Mouse (Mus musculus) G1E (cell line): ENCODE data around the gene Iqcf3. TPM values are rescaled to one million over a fixed set of nuclear protein-coding genes. Genes with fewer than 3 reads are reported as not detected.

Experiments
- ATAC-seq: 2 replicates; pipeline ENCODE4 v1.8.0; 2016; ENCODE audit warnings: mild to moderate bottlenecking; ENCODE audit not compliant: insufficient number of reproducible peaks, poor library complexity, low FRiP score, severe bottlenecking; ENCODE audit errors: extremely low read depth
- DNase-seq: peaks from one replicate; pipeline ENCODE4 v3.0.0; 2012; ENCODE audit warnings: low spot score
- H3K27me3 ChIP-seq: 2 replicates; pipeline ENCODE4 v1.6.1; 2012; ENCODE audit warnings: mild to moderate bottlenecking, low read length, inconsistent platforms; ENCODE audit not compliant: insufficient read depth
- H3K36me3 ChIP-seq: replicated peaks from 2 replicates; pipeline ENCODE3; 2012; ENCODE audit warnings: mild to moderate bottlenecking, inconsistent platforms
- H3K4me1 ChIP-seq: 2 replicates; pipeline ENCODE4 v1.6.1; 2012; ENCODE audit warnings: low read depth, low read length, inconsistent platforms, mixed read lengths; ENCODE audit not compliant: insufficient read depth
- H3K4me3 ChIP-seq: 2 replicates; pipeline ENCODE4 v1.5.1; 2012; ENCODE audit warnings: low read depth, mild to moderate bottlenecking, inconsistent platforms, low read length, moderate library complexity, mixed read lengths
- H3K9me3 ChIP-seq: replicated peaks from 2 replicates; pipeline ENCODE4 v1.6.1; 2012; ENCODE audit warnings: inconsistent platforms
- CTCF ChIP-seq: IDR thresholded peaks from 2 replicates; pipeline ENCODE4 v1.5.1; 2012; ENCODE audit warnings: low read depth, low read length, inconsistent platforms, mixed read lengths
- GATA1 ChIP-seq: IDR thresholded peaks from 2 replicates; pipeline ENCODE4 v1.6.1; 2012; ENCODE audit warnings: borderline replicate concordance, low read length, inconsistent platforms, mixed read lengths
- GATA2 ChIP-seq: IDR thresholded peaks from 2 replicates; pipeline ENCODE4 v1.6.1; 2012; ENCODE audit warnings: low read depth, low read length, inconsistent platforms, borderline replicate concordance
- POLR2AphosphoS5 ChIP-seq: IDR thresholded peaks from 2 replicates; pipeline ENCODE4 v1.6.1; 2012; ENCODE audit warnings: low read depth, low read length, inconsistent platforms; ENCODE audit not compliant: insufficient replicate concordance
- TAL1 ChIP-seq: conservative IDR thresholded peaks from 2 replicates; pipeline ENCODE4 v1.6.1; 2012; ENCODE audit warnings: low read depth, low read length, inconsistent platforms, mixed read lengths
- polyA plus RNA-seq: library from polyadenylated mRNA; stranded (reverse); fragments of >175 nt; gene quantifications from 2 replicates; pipeline ENCODE4 v1.2.3, GENCODE M21; 2012
- total RNA-seq, 2 experiments: library from RNA; stranded (forward) in 1 of 2; stranded (reverse) in 1 of 2; fragments of 200-1000 nt in 1 of 2; fragments of >200 nt in 1 of 2; fragmentation: Nextera tagmentation in 1 of 2; gene quantifications; 2 replicates each; pipeline ENCODE4 v1.2.3; 2014 to 2017

The Iqcf3 gene
- total and polyA plus RNA-seq, 3 experiments = not detected

GRCm38 (mm10) chr9:106457920-106458319 is 103.5 kb downstream of the Iqcf3 start:
- ATAC-seq (no peak), DNase-seq (no peak)
- Histone ChIP-seq H3K9me3 (no peaks in the 10 kb centered on the region), H3K27me3 (peaks cover 78% of the 10 kb centered on the region), H3K4me1 (peaks cover 23% of the 10 kb centered on the region), H3K36me3 (no peaks in the 10 kb centered on the region), H3K4me3 (no peak overlapping the region)
- TF ChIP-seq POLR2AphosphoS5 (no peak), GATA2 (no peak), GATA1 (no peak), TAL1 (no peak), CTCF (no peak)

- Histone ChIP-seq H3K9me3 (no peaks in the 10 kb centered on the region), H3K36me3 (no peaks in the 10 kb centered on the region), H3K4me1 (peaks cover 30% of the 10 kb centered on the region), H3K27me3 (peaks cover 84% of the 10 kb centered on the region), H3K4me3 (no peak overlapping the region)
- ATAC-seq = no peak
- DNase-seq = no peak
- TF ChIP-seq POLR2AphosphoS5 (no peak), CTCF (no peak), TAL1 (no peak), GATA2 (no peak), GATA1 (no peak)
Observed at GRCm38 (mm10) chr9:106457163-106457559, 104.3 kb downstream of the Iqcf3 start.

GRCm38 (mm10) chr9:106456325-106457162 is 104.9 kb downstream of the Iqcf3 start:
- no peak for DNase-seq
- TF ChIP-seq POLR2AphosphoS5 (no peak), GATA2 (no peak), TAL1 (no peak), GATA1 (no peak), CTCF (no peak)

GRCm38 (mm10) chr9:106454888-106455681 is 106.3 kb downstream of the Iqcf3 start:
- no peak for ATAC-seq
- TF ChIP-seq GATA2 (no peak), CTCF (no peak), POLR2AphosphoS5 (no peak)
- no peak for DNase-seq
- peaks cover 90% of the 10 kb centered on the region for H3K27me3 ChIP-seq
- peaks cover 48% of the 10 kb centered on the region for H3K4me1 ChIP-seq
- no peaks in the 10 kb centered on the region for H3K9me3 ChIP-seq
- H3K4me3 ChIP-seq = no peak overlapping the region
- H3K36me3 ChIP-seq = no peaks in the 10 kb centered on the region

More at GRCm38 (mm10) chr9:106456325-106457162, 104.9 kb downstream of the Iqcf3 start:
- no peak for ATAC-seq
- H3K27me3 ChIP-seq = peaks cover 86% of the 10 kb centered on the region
- H3K4me1 ChIP-seq = peaks cover 35% of the 10 kb centered on the region
- H3K36me3 ChIP-seq = no peaks in the 10 kb centered on the region
- H3K4me3 ChIP-seq = no peak overlapping the region
- no peaks in the 10 kb centered on the region for H3K9me3 ChIP-seq

GRCm38 (mm10) chr9:106454071-106454761 is 107.2 kb downstream of the Iqcf3 start:
- ATAC-seq = no peak

More at GRCm38 (mm10) chr9:106454071-106454761, 107.2 kb downstream of the Iqcf3 start:
- no peak for DNase-seq
- H3K9me3 ChIP-seq = no peaks in the 10 kb centered on the region
- TF ChIP-seq CTCF (no peak), TAL1 (no peak), POLR2AphosphoS5 (no peak), GATA2 (no peak), GATA1 (no peak)
- H3K36me3 ChIP-seq = no peaks in the 10 kb centered on the region
- H3K4me3 ChIP-seq = peak overlapping the region; percentile 73
- H3K4me1 ChIP-seq = peaks cover 48% of the 10 kb centered on the region
- peaks cover 86% of the 10 kb centered on the region for H3K27me3 ChIP-seq
